Mouse (Mus musculus) lung, postnatal 14 days (tissue): ENCODE measurements around the gene Palld.
A peak's percentile ranks its signal among the peaks of the same experiment; 100 is the strongest.

Experiments
- DNase-seq: peaks from one replicate; pipeline ENCODE4 v3.0.0; 2021

Gene Palld

DNA sequence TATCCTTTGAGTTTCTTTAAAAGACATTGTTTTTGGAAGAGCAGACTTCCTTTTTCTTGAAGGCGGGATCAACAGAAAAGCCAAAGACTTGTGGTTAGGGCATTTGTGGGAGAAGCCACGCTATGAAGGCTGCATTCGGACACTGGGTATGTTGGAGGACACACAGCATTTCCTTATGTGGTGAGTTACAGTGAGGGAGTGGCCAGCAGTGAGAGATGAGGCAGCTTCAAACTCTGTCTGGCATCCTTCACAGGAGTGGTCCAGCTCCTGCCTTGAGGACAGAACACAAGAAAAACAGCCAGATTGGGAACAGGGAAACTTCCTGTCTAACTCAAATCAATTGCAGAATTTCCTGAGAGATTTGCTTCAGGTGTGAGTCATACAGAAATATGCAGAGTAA, 281.2 kb downstream of the Palld start:
- DNase-seq = no peak

DNA sequence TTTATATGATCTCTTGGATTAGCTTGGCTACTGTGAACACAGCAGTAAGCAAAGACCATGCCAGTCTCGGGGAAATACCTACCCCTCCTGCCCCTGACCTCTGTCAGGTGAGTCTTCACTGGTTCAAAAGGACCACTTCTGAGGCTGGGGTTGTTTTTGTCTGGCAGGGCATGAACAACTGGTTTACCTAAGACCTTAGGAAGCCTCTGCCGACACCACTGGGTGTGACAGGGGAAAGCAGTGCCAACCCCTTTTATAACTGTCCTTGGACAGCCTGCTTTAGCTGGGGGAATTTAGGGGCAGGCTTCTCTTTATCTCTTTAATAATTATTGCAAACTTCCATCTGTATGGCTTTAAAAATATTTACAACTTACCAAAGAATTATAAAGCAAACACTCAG, 284.8 kb downstream of the Palld start:
- DNase-seq = no peak

DNA sequence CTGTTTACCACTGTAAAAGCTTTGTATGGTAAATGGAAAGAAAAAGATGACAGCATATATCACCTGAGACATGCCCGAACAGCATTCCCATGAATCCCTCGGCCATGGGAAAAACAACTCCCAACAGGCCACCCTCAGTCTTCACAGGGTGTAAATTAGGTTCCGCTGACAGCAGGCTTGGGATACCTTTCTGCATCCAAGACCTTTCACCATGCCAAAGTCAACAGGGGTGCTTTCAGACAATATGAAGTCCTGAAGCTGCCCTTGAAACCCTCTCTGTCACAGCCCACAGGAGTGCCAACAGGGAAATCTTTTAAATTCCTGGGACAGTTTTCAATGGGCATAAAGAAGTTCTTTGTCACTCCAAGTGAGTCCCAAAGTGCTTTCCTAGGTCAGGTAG, 285.4 kb downstream of the Palld start:
- no peak for DNase-seq

DNA sequence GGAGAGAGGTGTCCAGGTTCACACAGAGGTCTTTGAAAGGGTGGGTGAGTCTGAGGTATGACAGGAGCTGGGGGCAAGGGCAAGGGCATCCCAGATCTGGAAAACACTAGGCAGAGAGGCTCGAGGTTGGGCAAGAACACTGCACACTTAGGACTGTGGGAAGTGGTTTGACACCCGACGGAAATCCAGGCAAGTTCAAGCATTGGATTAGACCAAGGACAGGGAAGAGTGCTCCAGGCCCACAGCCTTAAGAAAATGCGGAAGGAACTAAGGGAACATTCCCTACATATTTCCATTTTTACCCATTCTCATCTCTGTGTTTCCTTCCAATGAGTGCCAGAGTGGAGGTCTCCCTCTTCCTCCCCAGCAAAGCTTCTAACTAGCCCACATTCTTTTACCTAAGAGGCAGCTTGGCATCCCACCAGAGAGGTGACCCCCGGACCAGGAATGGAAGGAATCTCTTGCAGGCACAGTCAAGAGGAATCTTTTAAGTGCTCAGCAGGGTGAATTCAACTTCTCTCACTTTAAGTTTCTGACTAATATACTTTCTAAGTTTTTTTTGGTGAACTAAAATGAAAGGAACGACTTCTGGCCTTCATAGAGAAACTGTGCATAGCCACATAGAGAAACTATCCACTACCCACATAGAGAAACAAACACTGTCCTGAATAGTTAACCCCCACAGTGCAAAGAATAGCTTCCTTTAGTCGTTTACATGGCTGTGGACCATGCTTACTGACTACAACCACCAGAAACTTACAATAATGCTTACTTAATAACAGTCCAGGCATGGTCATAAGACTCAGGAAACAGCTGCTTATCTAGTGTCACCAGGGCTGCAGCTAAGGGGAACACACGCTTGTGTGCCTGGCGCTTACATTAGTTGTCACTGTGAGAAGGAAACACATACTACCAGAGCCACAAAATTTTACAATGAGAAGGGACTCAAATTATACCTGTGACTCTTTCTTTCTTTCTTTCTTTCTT, 286.5 kb downstream of the Palld start:
- DNase-seq = no peak

DNA sequence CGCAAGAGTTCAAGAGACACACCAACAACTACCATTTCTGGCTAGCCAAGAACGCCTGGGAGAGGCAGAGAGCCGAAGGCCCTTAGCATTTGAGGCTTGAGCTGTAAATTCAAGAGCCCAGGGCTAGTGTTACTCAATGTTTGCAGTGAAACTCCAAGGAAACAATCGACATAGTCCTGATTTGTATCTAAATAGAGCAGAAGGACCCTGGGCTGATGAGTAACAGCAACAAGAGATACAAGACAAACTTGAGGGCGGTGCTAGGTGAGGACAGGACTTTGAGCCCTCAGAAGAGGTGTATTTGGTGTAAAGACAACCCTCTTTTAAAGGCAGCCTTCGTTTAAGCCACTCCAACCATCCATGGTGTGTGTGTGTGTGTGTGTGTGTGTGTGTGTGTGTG, 290.7 kb downstream of the Palld start:
- DNase-seq = no peak

DNA sequence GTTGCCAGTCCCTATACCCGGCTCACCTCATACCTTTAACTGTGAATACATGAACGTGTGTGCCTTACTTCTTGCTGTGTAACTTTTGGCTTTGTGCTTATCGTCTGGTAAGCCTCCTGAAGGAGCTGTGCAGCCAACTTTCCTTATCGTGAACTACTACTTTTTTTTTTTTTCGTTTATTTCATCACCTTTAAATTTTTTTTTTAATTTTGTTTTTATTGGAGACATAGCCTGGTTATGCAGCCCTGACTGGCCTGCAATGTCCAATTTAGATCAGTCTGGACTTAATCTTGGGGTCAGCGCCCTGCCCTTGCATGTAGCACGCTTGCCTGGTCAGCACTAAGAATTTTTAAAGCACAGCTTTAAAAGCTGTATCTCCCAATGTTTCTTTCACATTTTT, 291.4 kb downstream of the Palld start:
- no peak for DNase-seq

DNA sequence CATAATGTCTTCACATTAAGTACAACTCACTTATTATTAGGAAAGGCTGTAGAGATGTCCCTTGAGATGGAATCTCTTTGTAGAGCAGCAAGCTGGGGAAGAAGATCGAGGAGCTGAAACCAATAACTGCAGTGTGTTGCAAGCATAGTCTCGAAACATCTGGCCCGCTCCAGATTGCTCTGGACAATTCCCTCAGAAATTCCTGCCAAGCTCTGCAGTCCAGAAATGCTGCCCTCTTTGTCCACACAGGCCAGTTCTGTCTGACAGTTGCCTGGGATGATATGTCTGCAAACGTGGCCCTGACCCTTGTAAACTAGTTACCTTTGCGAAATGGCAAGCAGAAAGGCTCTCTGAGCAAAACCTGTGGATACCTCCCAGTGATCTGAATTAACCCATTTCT, 291.9 kb downstream of the Palld start:
- DNase-seq = peak; percentile 34

DNA sequence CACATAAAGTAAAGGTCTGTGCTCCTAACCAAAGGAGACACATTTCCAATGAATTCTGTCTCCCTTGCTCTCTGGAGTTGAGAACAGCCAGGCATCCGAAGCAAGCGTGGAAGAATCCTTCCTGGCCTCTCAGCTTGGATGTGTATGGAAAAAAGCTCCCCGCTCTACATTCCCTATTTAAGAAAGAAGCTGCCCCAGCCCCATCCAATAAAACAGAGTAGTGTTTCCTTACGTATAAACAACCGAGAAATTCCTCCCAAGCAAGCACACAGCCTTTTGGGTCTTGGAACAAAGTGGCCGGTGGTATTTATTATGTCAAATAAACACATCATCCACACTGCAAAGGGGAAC, 295.1 kb downstream of the Palld start:
- no peak for DNase-seq

DNA sequence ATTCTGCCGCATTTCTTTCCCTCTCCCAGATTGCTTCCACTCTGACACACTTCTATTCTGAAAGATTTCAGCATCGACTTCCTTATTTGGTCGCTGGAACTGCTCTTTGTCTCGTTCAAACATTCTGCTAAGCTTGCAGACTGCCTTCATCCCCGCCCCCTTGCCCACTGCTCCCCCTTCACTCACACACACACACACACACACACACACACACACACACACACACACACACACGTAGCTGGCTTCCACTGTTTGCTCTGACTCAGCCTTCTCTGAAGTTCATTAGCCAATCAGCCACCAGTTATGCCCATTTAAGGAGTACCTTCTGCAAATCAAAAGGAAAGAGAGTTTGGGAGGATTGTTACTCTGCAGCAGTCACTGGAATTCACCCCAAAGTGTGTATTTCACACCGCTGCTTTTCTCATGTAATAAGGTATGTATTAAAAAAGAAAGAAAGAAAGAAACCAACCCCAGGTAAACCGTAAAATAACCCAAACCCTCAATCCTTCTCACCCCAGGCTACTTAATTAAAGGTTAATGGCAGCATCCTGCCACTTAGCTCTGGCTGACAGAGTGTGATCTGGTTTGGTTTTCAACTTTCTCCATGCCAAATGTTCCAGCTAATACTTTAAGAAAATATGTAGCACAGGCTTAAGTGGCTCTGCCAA, 295.6 kb downstream of the Palld start:
- DNase-seq = peak; percentile 80

DNA sequence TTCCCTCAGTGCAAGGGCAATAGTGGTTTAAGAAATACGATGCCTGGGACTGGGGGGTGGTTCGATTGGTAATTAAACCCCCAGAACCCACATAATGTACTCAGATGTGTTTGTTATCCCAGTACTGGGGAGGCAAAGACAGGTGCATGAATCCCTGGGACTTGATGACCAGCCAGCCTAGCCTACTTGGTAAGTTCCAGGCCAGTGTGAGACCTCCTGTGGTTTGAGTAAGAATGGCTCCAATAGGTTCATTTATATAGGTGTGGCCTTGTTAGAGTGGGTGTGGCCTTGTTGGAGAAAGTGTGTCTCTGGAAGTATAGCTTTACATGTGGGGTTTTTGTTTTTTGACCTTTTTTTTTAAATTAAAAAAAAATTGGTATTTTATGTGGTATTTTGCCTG, 297.6 kb downstream of the Palld start:
- no peak for DNase-seq

DNA sequence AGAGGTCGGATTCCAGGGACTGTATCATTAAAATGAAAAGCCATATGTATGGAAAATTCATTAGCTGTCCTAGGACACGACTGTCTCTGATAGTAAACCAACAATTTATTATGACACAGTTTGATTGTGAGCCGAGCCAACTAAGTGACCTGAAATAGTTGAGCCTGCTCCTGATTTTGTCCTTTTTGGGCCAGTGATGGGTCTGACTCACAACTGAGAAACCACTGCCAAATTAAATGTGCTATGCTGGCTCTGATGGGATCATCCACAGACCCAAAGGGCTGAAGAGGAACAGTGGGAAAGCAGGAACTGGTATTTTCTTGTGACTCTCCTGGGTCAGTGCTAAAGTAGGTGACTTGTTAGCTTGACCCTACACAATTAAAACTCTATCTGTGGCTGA, 305.6 kb downstream of the Palld start:
- no peak for DNase-seq

DNA sequence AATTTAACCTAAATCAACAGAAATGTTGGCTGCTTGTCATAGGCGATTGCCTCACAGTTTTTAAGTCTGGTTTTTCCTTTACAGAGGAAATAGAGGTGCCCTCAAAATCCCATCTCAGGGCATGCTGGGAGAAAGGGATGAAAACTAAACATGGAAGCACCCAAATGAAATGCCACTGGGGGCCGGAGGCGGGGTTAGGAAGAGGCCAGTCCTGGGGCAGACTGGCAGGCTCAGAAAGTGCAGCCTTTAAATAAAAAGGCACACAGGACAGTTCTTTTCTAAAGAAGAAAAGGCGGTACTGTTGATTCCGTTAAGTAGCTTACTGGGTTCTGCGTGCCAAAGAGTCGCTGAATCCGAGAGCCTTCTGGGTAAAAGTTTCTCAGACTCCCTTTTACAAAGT, 311.0 kb downstream of the Palld start:
- DNase-seq = no peak

DNA sequence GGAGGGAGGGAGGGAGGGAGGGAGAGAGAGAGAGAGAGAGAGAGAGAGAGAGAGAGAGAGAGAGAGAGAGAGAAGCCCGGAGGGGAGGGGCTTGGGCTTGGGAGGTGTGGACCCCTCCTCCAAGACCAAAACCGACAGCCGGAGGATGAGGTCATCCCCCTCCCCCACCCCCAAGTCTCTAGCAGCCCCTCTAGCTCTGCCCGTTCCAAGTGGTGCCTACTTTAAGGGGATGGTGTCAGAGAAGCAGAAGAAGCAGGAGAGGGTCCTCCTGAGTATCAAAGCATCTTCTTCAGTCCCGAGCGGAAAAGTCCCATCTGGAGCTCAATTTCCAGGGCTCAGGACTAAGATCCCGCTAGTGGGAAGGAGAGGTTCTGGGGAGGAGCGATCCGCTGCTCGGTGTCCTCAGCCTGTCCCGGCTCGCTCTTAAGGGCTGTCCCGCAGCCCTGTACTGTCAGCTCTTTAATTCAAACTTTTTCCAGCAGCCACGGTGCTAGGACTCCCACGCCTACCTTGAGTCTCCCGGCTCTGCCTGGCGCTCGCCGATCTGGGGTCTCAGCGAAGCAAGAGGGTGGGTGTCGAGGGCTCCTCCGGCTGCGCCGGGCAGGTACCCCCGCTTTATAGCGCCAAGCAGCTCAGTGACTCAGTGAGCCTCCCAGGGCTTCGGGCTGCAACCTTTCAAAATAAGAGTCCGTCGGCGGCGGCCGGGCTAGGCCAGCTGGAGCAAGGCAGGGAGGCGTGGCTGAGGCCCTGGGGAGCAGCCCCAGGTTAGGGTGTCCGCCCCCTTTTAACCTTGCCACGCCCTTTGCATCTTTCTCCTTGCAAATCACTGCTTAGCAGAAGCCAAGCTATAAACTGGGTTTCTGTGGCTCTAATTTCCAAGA, 311.7 kb downstream of the Palld start:
- DNase-seq = peak; percentile 86

DNA sequence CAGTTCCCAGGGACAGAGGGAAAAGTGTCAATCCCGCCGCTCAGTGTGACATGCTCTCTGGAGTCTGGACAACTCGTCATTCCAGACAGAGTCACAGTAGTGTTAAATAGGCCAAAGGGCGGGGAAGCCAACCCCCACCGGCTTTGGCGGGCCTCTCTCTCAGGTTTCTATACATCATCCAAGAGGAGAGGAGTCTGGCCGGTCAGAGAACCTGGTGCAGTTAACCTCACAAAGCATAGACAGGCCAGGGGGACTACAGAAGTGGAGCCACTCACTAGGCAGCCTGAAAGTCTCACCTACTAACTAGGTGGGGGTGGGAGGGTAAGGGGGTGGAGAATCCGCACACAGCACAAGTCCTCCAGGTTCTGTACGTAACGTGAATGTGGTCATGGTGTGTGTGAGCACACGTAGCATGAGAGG, 312.5 kb downstream of the Palld start:
- no peak for DNase-seq

DNA sequence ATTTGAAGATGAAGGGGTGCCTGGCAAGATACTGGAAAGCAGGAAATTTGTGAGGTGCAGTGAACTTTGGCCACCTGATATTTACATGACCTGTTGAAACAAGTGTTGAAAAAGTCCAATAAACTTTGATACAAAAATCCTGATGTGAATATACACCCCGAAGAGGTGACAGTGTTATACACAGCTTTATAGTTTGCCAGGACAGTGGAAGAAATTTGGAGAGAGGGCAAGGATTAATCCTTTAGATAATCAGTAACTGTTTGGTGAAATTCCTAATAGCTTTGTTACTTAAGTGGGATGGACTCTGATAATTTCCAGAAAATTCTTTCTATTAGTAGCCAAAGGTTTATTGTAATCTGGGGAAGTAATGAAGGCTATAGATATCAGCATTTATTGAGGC, 314.2 kb downstream of the Palld start:
- DNase-seq = no peak

DNA sequence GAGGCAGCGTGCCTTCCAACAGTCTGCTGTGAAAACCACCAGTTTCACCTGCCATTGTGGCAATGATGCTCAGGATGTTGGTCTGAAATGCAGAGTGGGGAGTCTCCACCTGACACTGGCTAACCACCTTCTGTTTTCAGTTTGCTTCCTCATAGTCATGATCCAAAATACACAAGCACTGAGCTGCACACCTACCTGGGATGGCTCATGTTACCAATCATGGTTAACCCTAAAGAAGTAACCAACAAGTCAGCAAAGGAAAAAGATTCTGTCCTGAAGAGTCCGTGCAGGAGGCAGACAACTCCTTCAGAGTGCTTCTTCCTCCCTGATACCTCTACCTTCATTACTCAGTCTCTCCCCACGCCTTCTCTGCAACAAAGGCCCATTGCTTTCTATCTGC, 314.8 kb downstream of the Palld start:
- no peak for DNase-seq

DNA sequence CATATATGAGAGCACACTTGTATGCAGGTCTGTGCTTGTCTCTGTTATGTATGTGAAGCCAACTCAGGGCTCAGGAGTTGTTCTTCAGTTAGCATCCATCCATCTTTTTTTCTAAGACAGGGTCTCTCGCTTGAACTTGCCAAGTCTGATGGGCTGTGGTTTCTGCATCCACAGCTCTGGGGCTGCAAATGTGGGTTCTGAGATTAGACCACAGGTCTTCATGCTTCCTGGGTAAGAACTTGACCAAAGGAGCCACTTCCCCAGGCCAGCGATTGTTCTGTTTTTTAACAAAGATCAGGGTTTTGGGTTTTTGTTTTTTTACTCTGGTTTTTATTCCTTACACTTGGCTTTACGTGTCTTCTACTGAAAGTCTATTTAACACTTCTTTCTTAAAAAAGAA, 316.0 kb downstream of the Palld start:
- DNase-seq = no peak

DNA sequence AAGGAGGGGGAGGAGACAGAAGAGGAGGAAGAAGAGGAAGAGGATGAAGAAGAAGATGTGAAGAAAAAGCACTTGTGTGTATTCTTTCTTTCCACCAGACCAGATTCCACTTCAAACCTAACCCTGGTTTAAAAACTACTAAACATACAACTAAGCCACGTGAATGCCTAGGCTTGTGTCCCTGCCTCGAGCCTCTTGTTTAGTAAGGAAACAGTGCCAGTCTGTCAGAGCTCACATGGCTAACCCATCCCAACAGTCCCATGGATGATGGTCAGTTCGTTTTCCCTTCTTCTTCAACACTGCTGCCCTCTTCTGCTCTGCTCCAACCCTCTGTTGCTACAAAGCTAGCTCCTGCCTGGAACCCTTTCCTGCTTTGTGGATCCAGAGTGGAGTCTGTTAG, 316.7 kb downstream of the Palld start:
- DNase-seq = no peak

DNA sequence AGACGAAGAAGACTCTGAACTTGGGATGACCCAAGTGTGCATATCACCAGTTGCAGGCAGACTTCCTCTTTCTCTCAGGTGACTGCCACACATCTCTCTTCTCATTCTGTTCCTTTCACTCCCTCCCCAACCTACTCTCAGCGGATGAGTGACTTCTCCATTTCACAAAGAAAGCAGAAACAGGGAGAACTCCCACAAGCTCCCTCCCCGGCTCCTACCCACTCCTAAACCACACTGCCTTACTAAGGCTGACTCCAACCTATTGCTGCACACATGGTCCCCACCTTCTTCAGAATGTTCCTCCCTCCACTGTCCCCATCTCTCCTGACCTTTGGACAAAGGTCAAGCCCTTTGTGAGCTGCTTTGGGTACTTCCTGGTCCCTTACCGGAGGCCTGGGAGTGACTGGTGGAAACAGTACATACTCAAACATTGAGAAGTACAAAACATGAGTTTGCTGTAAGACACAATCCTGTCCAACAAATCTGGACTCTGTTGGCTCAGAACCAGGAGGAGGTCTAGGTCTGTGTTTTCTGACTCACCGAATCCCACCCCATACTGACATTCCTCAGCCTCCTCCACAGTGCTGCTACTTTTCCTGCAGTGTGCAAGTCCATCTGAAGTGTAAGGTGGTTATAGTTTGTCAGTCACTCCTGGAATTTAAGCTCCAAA, 317.6 kb downstream of the Palld start:
- no peak for DNase-seq

DNA sequence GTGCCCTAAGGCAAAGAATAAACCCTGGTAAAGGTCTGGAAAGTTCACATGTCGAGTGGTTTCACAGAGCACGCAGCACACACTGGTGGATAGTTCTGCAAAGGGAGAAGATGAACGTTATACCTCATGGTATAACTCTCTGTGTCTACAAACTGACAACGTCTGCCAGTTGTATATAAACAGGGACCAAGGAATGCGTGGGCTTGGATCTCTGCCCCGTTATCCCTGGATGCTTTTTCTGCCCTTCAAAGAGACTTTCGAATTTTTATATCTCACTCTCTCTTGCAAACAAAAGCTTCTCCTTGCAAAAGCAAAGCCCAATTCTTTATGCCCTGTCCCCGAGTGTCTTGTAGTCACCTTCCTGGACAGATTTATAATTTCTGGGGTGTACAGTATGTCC, 319.9 kb downstream of the Palld start:
- no peak for DNase-seq

DNA sequence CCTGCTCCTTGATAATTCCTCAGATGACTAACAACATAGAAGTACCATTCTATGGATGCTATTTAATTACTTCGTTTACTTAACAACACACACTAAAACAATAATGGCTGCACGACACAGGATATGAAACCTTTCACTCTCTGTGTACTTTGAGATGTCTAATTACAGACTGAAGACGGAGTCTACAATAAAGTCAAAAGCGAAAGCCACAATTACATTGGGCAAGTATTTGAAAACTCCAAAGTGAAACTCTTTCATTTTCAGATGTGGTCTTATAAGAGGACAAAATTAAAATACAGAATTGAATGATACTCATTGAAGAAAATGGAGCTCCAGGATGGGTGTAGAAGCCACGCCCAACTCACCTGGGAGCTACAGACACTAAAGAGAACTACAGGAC, 321.2 kb downstream of the Palld start:
- DNase-seq = no peak

DNA sequence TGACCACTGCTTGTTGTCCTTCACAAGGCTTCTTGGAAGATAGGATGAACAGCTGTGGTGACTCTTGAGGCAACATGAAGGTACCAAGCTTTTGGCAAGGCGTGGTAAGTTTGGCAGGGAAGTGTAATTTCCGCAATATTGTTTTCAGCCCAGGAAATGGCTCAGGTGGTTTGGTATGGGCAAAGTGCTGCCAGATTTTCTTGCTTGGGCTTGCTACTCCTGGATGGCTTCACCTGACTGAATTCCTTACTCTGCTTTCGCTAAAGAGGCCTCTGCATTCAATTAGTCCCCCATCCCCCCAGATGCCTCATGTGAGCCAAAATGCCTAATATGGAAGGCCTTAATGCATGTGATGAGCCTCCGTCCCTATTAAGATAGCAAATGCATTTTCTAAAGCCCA, 322.7 kb downstream of the Palld start:
- no peak for DNase-seq

DNA sequence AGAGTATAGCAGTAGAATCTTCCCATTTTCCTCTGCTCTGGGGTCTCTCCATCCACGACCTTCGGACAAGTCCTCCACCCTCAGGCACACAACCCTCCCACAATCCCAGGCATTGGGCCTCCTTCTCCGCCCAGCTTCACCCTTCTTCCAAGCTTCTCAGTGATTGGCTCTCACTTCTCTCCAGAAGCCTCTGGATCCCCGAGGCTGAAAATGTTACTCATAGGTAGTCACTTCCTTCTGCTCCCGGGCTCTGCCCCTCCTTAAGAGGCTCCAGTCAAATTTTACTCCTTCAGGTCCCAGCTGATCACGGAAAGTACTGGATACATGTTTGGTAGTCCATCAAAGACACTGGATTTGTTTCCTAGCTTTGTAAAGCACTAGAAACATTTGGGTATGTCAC, 323.7 kb downstream of the Palld start:
- no peak for DNase-seq
